Comparison of ENCODE assay signal across 20 mouse cellular contexts in the genomic region with DNA sequence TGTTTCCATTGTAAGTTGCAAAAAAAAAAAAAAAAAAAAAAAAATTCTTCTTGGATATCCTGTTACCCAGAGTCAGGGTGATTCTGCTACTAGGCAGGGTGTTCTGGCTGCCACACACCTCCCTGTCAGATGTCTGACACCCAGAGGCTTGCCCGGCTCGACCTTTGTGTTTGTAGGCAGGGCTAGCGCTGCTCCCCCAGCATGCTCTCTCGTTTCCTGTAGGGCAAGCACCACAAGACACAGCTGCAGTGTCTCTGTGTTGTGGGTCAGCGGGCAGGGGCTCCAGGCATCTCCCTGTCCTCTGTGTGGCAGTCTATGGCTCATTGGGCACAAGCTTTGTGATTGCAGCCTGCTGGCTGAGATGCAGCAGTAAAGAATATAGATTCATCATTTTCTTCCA. TPM values are rescaled to one million over a fixed set of nuclear protein-coding genes. Genes with fewer than 3 reads are reported as not detected.
DNase-seq lines count a peak whose midpoint lies in the region; ATAC-seq and TF ChIP-seq lines count a peak whose summit lies in the region.
"Had no signal": no experiment of that assay in that cellular context is flagged by ENCODE, and none has a peak within 500 bp of the region (broad histone marks: within the 10 kb centered on the region; RNA-seq: fewer than 3 reads in every experiment).

No protein-coding gene starts in this region.

- no peak for ATAC-seq in megakaryocyte, adult 5-6 weeks (ENCODE audit: poor library complexity, severe bottlenecking)
- peak; percentile 93 for ATAC-seq in kidney, postnatal 0 days (replicated peaks; ENCODE audit: low FRiP score, low read depth)
- no peak for ATAC-seq in hindbrain, embryonic 13.5 days (ENCODE audit: low FRiP score)
- ATAC-seq in cerebellum, adult (ENCODE audit: insufficient number of reproducible peaks, low FRiP score, low TSS enrichment): no peak
- ATAC-seq: hindbrain, embryonic 16.5 days; intestine, embryonic 16.5 days; midbrain, embryonic 16.5 days had no signal

- no peak overlapping the region for H3K4me2 ChIP-seq in kidney, postnatal 0 days (ENCODE audit: low read length)
- H3K4me2 ChIP-seq in hindbrain, embryonic 13.5 days: no peak overlapping the region

- H3K9ac ChIP-seq in kidney, postnatal 0 days (ENCODE audit: low read depth, low read length): no peak overlapping the region
- no peak overlapping the region for H3K9ac ChIP-seq in hindbrain, embryonic 13.5 days

- H3K27me3 ChIP-seq in megakaryocyte, embryonic 14.5 days (replicated peaks): peaks cover 2% of the 10 kb centered on the region
- H3K27me3 ChIP-seq in kidney, postnatal 0 days (ENCODE audit: insufficient read depth, low read length): no peaks in the 10 kb centered on the region
- no peaks in the 10 kb centered on the region for H3K27me3 ChIP-seq in hindbrain, embryonic 13.5 days

- H3K4me3 ChIP-seq in megakaryocyte, embryonic 14.5 days (replicated peaks): peak overlapping the region; percentile 70
- H3K4me3 ChIP-seq in kidney, postnatal 0 days (replicated peaks; ENCODE audit: low read depth, low read length): no peak overlapping the region
- no peak overlapping the region for H3K4me3 ChIP-seq in hindbrain, embryonic 13.5 days
- H3K4me3 ChIP-seq: left cerebral cortex, adult 2 months had no signal

- peaks cover 14% of the 10 kb centered on the region for H3K9me3 ChIP-seq in megakaryocyte, embryonic 14.5 days
- H3K9me3 ChIP-seq in kidney, postnatal 0 days (replicated peaks; ENCODE audit: low read length): no peaks in the 10 kb centered on the region
- H3K9me3 ChIP-seq in hindbrain, embryonic 13.5 days: no peaks in the 10 kb centered on the region
- H3K9me3 ChIP-seq: G1E had no signal

- peaks cover under 1% of the 10 kb centered on the region for H3K36me3 ChIP-seq in megakaryocyte, embryonic 14.5 days (replicated peaks; ENCODE audit: low read length)
- H3K36me3 ChIP-seq in kidney, postnatal 0 days (ENCODE audit: insufficient read depth, low read length): no peaks in the 10 kb centered on the region
- H3K36me3 ChIP-seq in hindbrain, embryonic 13.5 days: no peaks in the 10 kb centered on the region
- H3K36me3 ChIP-seq: G1E had no signal

- 22% methylated on average over 5 of the region's 5 CpGs for WGBS in kidney, postnatal 0 days
- 50% methylated on average over 5 of the region's 5 CpGs for WGBS in hindbrain, embryonic 13.5 days

- TF ChIP-seq CTCF in kidney, postnatal 0 days (IDR thresholded peaks at IDR 0.05; ENCODE audit: low read depth): no peak

- H3K4me1 ChIP-seq in megakaryocyte, embryonic 14.5 days: peaks cover 26% of the 10 kb centered on the region
- no peaks in the 10 kb centered on the region for H3K4me1 ChIP-seq in kidney, postnatal 0 days (replicated peaks; ENCODE audit: insufficient read depth, low read length)
- no peaks in the 10 kb centered on the region for H3K4me1 ChIP-seq in hindbrain, embryonic 13.5 days (replicated peaks)

- no peak overlapping the region for H3K27ac ChIP-seq in kidney, postnatal 0 days
- no peak overlapping the region for H3K27ac ChIP-seq in hindbrain, embryonic 13.5 days
- H3K27ac ChIP-seq: left cerebral cortex, adult 2 months had no signal

- DNase-seq in kidney, postnatal 0 days (ENCODE audit: low spot score): peak; percentile 85
- DNase-seq in thymus, postnatal 0 days (ENCODE audit: low spot score): peak; percentile 46
- no peak for DNase-seq in urinary bladder, postnatal 25 days (ENCODE audit: low spot score)
- DNase-seq: adrenal gland, postnatal 36 days; cerebellum, adult 2 months; cerebellum, postnatal 36 days; heart, postnatal 4 days; left cerebral cortex, postnatal 4 days; liver; lung, adult 18-20 months; lung, postnatal 14 days had no signal

RNA-seq across cellular contexts. Expression of a gene that starts 14.5 kb away (rescaled TPM):
- 1.2 TPM in 1 of 2 replicates, not detected in the other for polyA plus RNA-seq in megakaryocyte, embryonic 14.5 days (2012; ENCODE audit: insufficient read depth, low replicate concordance)
- 1.1 TPM in 1 of 2 replicates, not detected in the other for total RNA-seq in megakaryocyte, adult 5-6 weeks (2015)
- total RNA-seq in megakaryocyte, adult 5-6 weeks (2017): not detected in 2 replicates
- 1.8 and 3.8 TPM in 2 replicates for polyA plus RNA-seq in kidney, postnatal 0 days (2015; fragmentation: Nextera tagmentation; extraction: Ambion mirVana)
- polyA plus RNA-seq in thymus, postnatal 0 days (2015; fragmentation: Nextera tagmentation; extraction: Ambion mirVana): 2.4 and 3.6 TPM in 2 replicates
- 3.4 and 5.2 TPM in 2 replicates for polyA plus RNA-seq in hindbrain, embryonic 13.5 days (2015; fragmentation: Nextera tagmentation; extraction: Ambion mirVana)
- polyA plus RNA-seq: G1E had no signal

RNA-seq across cellular contexts. Expression of a gene that starts 14.8 kb away (rescaled TPM):
- 0.40 TPM in 1 of 2 replicates, not detected in the other for polyA plus RNA-seq in megakaryocyte, embryonic 14.5 days (2012; ENCODE audit: insufficient read depth, low replicate concordance)
- total RNA-seq in megakaryocyte, adult 5-6 weeks (2015): 0.11 TPM in 1 of 2 replicates, not detected in the other
- total RNA-seq in megakaryocyte, adult 5-6 weeks (2017): not detected in 2 replicates
- polyA plus RNA-seq in kidney, postnatal 0 days (2015; fragmentation: Nextera tagmentation; extraction: Ambion mirVana): 4.2 and 5.2 TPM in 2 replicates
- polyA plus RNA-seq in thymus, postnatal 0 days (2015; fragmentation: Nextera tagmentation; extraction: Ambion mirVana): 2.0 and 2.2 TPM in 2 replicates
- 12.0 and 12.1 TPM in 2 replicates for polyA plus RNA-seq in hindbrain, embryonic 13.5 days (2015; fragmentation: Nextera tagmentation; extraction: Ambion mirVana)
- polyA plus RNA-seq: G1E had no signal

RNA-seq across cellular contexts. Expression of a gene that starts 33.7 kb away (rescaled TPM):
- polyA plus RNA-seq in megakaryocyte, embryonic 14.5 days (2012; ENCODE audit: insufficient read depth, low replicate concordance): 15.8 TPM in 1 of 2 replicates, not detected in the other
- 220 and 242 TPM in 2 replicates for total RNA-seq in megakaryocyte, adult 5-6 weeks (2015)
- total RNA-seq in megakaryocyte, adult 5-6 weeks (2017): 122 and 137 TPM in 2 replicates
- polyA plus RNA-seq in kidney, postnatal 0 days (2015; fragmentation: Nextera tagmentation; extraction: Ambion mirVana): 333 and 389 TPM in 2 replicates
- polyA plus RNA-seq in thymus, postnatal 0 days (2015; fragmentation: Nextera tagmentation; extraction: Ambion mirVana): 572 and 588 TPM in 2 replicates
- 273 and 274 TPM in 2 replicates for polyA plus RNA-seq in hindbrain, embryonic 13.5 days (2015; fragmentation: Nextera tagmentation; extraction: Ambion mirVana)

RNA-seq across cellular contexts. Expression of a gene that starts 45.4 kb away (rescaled TPM):
- polyA plus RNA-seq in megakaryocyte, embryonic 14.5 days (2012; ENCODE audit: insufficient read depth, low replicate concordance): not detected in 2 replicates
- total RNA-seq in megakaryocyte, adult 5-6 weeks (2015): not detected in 2 replicates
- total RNA-seq in megakaryocyte, adult 5-6 weeks (2017): not detected in 2 replicates
- polyA plus RNA-seq in kidney, postnatal 0 days (2015; fragmentation: Nextera tagmentation; extraction: Ambion mirVana): 0.12 and 0.18 TPM in 2 replicates
- 0.12 and 0.20 TPM in 2 replicates for polyA plus RNA-seq in thymus, postnatal 0 days (2015; fragmentation: Nextera tagmentation; extraction: Ambion mirVana)
- polyA plus RNA-seq in hindbrain, embryonic 13.5 days (2015; fragmentation: Nextera tagmentation; extraction: Ambion mirVana): 0.75 and 1.1 TPM in 2 replicates
- total RNA-seq: heart, postnatal 4 days had no signal
- polyA plus RNA-seq: G1E had no signal

RNA-seq across cellular contexts. Expression of a gene that starts 57.8 kb away (rescaled TPM):
- 3.8 and 15.5 TPM in 2 replicates for polyA plus RNA-seq in megakaryocyte, embryonic 14.5 days (2012; ENCODE audit: insufficient read depth, low replicate concordance)
- total RNA-seq in megakaryocyte, adult 5-6 weeks (2015): 58.3 and 64.7 TPM in 2 replicates
- total RNA-seq in megakaryocyte, adult 5-6 weeks (2017): 40.8 and 49.7 TPM in 2 replicates
- 7.6 and 8.8 TPM in 2 replicates for polyA plus RNA-seq in kidney, postnatal 0 days (2015; fragmentation: Nextera tagmentation; extraction: Ambion mirVana)
- 1.6 and 3.1 TPM in 2 replicates for polyA plus RNA-seq in thymus, postnatal 0 days (2015; fragmentation: Nextera tagmentation; extraction: Ambion mirVana)
- polyA plus RNA-seq in hindbrain, embryonic 13.5 days (2015; fragmentation: Nextera tagmentation; extraction: Ambion mirVana): 38.3 and 38.8 TPM in 2 replicates

Comparison
In these comparisons a context has a peak if more than half of its experiments do, and no peak if none do; other contexts are left out.
1. RNA of a gene that starts 33.7 kb away (polyA plus RNA-seq): 572 to 588 TPM in thymus, postnatal 0 days, 333 to 389 TPM in kidney, postnatal 0 days and 273 to 274 TPM in hindbrain, embryonic 13.5 days; 15.8 TPM in megakaryocyte, embryonic 14.5 days; every median in the first group is over 10 times any median in the second.